Mouse (Mus musculus) MEL (cell line): ENCODE results near the gene Gon7.

ENCODE experiments used
- CTCF ChIP-seq, 3 experiments: IDR thresholded peaks in 2 of 3; conservative IDR thresholded peaks in 1 of 3; 2 replicates each; pipeline ENCODE4 v1.5.1; 2011 to 2012; ENCODE audit warnings: low read length in 3 of 3, low read depth in 2 of 3, mild to moderate bottlenecking in 2 of 3, improper control_type of control experiment in 1 of 3, inconsistent platforms in 1 of 3, mixed read lengths in 1 of 3, moderate library complexity in 1 of 3; ENCODE audit not compliant: control insufficient read depth in 1 of 3, insufficient read depth in 1 of 3, poor library complexity in 1 of 3, severe bottlenecking in 1 of 3
- EP300 ChIP-seq, 2 experiments: IDR thresholded peaks; 2 replicates each; pipeline ENCODE4 v1.6.1; 2011; ENCODE audit warnings: improper control_type of control experiment in 2 of 2, low read length in 2 of 2, low read depth in 1 of 2, mild to moderate bottlenecking in 1 of 2
- HCFC1 ChIP-seq: IDR thresholded peaks from 2 replicates; pipeline ENCODE4 v1.6.1; 2012; ENCODE audit warnings: low read depth, mild to moderate bottlenecking, inconsistent platforms, low read length, improper control_type of control experiment, moderate library complexity
- JUND ChIP-seq: IDR thresholded peaks from 2 replicates; pipeline ENCODE4 v1.6.1; 2011; ENCODE audit warnings: low read depth, mild to moderate bottlenecking, improper control_type of control experiment, low read length
- POLR2AphosphoS2 ChIP-seq: IDR thresholded peaks from 2 replicates; pipeline ENCODE4 v1.6.1; 2011; ENCODE audit warnings: low read length, improper control_type of control experiment
- ZC3H11A ChIP-seq: IDR thresholded peaks from 2 replicates; pipeline ENCODE4 v1.6.1; 2012; ENCODE audit warnings: low read depth, mild to moderate bottlenecking, inconsistent platforms, low read length, improper control_type of control experiment
- ZKSCAN1 ChIP-seq: IDR thresholded peaks from 2 replicates; pipeline ENCODE4 v1.6.1; 2012; ENCODE audit warnings: low read depth, mild to moderate bottlenecking, inconsistent platforms, low read length, improper control_type of control experiment, moderate library complexity

DNA sequence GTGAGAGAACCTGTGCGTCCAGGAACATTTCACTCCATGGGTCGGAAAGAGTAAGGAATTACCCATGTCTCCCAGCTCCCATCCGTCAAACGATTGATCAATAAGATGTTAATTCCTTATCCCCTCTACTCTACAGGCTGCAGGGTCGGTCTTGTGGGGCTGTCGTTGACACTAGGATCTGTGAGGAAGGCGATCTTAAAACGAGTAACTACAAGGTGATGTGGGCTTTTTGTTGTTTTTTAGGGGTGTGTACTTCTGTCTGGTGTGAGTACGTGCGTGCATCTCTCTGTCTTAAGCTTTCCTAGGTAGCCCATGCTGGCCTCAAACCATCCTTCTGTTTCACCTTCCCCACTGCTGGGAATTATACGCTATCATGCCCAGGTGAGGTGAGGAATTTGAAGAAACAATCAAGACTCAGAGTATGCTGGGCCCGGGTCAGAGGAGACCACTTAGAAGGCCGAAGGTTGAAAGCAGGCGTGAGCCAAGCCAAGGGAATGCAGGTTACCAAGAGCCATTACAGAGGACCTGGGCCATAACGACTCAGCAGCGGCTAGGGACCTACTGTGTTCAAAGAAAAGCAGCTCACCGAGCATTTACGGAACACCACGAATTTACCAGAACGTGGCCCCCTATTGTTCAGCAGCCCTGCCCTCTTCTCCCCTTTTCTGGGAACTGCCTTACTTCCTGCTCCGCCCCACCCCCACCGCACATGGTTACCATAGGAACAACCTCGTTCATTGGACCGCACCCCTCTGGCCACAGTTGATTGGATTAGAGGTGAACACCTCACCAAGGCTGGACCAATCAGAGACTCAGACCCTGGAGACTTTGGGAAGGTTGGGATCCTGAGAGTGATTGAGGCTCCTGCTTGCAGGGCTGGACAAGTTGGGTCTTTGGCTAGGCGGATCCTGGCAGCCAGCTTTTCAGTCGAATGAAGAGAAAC is 27.5 kb downstream of the Gon7 start:
- no peak for TF ChIP-seq JUND
- TF ChIP-seq EP300 (IDR thresholded peaks at IDR 0.05; ENCODE audit: low read depth in 1 of 2, low read length in 2 of 2) = peak in 1 of 2 experiments; percentile 60; a peak in 2 of 4 replicates
- no peak for TF ChIP-seq ZC3H11A
- TF ChIP-seq CTCF (IDR thresholded peaks at IDR 0.05 in 2 of 3, conservative IDR thresholded peaks at IDR 0.05 in 1 of 3; ENCODE audit: control insufficient read depth in 1 of 3, insufficient read depth in 1 of 3, low read depth in 2 of 3, low read length in 3 of 3, poor library complexity in 1 of 3, severe bottlenecking in 1 of 3) = no peak
- TF ChIP-seq POLR2AphosphoS2 = no peak
- TF ChIP-seq HCFC1 = peak; percentile 56
- no peak for TF ChIP-seq ZKSCAN1
